In the genomic region with DNA sequence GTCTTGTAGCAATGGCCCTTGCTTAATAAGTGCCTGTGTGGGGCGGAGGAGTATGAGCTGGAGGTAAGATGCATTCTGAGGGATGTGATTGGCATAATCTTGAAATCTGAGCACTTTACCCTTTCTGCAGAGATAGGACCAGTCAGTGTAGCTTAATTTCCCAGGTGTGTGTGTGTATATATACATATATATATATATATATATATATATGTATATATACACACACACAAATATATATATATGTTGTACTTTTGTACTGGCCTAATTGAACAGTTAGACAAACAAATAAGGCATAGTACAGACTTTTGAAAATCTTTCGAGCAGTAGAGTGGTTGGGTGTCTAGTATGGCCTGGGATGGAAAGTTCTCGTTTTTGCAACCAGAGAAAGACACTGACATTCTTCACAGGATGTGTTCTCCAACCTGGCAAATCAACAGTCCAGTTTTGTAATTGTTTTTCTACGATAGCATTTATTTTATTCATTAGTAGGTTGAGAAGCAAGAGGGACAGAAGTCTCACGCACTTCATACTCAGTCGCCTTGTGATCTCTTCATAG, we compare ENCODE assay signal across 8 mouse cellular contexts. TPM values are rescaled to one million over a fixed set of nuclear protein-coding genes. Genes with fewer than 3 reads are reported as not detected.
A peak's percentile ranks its signal among the peaks of the same experiment; 100 is the strongest.
DNase-seq lines count a peak whose midpoint lies in the region; ATAC-seq lines count a peak whose summit lies in the region.

No protein-coding gene starts in this region.

- no peaks in the 10 kb centered on the region for H3K36me3 ChIP-seq in kidney, embryonic 16.5 days (ENCODE audit: insufficient read depth, low read length)
- 0 out of 2 replicates have a peak, but pooled peaks cover 7% of the 10 kb centered on the region for H3K36me3 ChIP-seq in embryonic facial prominence, embryonic 12.5 days
- H3K36me3 ChIP-seq in hindbrain, embryonic 16.5 days (ENCODE audit: control insufficient read depth, insufficient read depth, low read length) = no peaks in the 10 kb centered on the region
- H3K36me3 ChIP-seq in midbrain, embryonic 15.5 days (replicated peaks) = no peaks in the 10 kb centered on the region

- no peaks in the 10 kb centered on the region for H3K9me3 ChIP-seq in kidney, embryonic 16.5 days (ENCODE audit: low read length)
- H3K9me3 ChIP-seq in embryonic facial prominence, embryonic 12.5 days = no peaks in the 10 kb centered on the region
- H3K9me3 ChIP-seq in hindbrain, embryonic 16.5 days (ENCODE audit: control insufficient read depth, low read length) = no peaks in the 10 kb centered on the region
- H3K9me3 ChIP-seq in midbrain, embryonic 15.5 days = no peaks in the 10 kb centered on the region

- peak overlapping the region; percentile 68 for H3K9ac ChIP-seq in kidney, embryonic 16.5 days (replicated peaks; ENCODE audit: low read length)
- peak overlapping the region; percentile 68 for H3K9ac ChIP-seq in embryonic facial prominence, embryonic 12.5 days
- peak overlapping the region; percentile 80 for H3K9ac ChIP-seq in hindbrain, embryonic 16.5 days (ENCODE audit: low read depth, low read length)
- peak overlapping the region; percentile 62 for H3K9ac ChIP-seq in midbrain, embryonic 15.5 days

- ATAC-seq in kidney, embryonic 16.5 days (ENCODE audit: low FRiP score, low TSS enrichment) = peak; percentile 6; the same call in 1 of the 2 replicates
- 0 out of 2 replicates have a peak, but pooled peaks have one; percentile 12 for ATAC-seq in embryonic facial prominence, embryonic 12.5 days (ENCODE audit: insufficient number of reproducible peaks, insufficient read depth, low FRiP score, low TSS enrichment)
- peak; percentile 18; the same call in 1 of the 2 replicates for ATAC-seq in hindbrain, embryonic 16.5 days
- peak; percentile 32; the same call in 1 of the 2 replicates for ATAC-seq in midbrain, embryonic 15.5 days (replicated peaks)

- peaks cover 4% of the 10 kb centered on the region; the same call in 1 of the 2 replicates for H3K4me1 ChIP-seq in kidney, embryonic 16.5 days (ENCODE audit: insufficient read depth, low read length)
- H3K4me1 ChIP-seq in embryonic facial prominence, embryonic 12.5 days = no peaks in the 10 kb centered on the region; the same call in 1 of the 2 replicates
- peaks cover 8% of the 10 kb centered on the region for H3K4me1 ChIP-seq in hindbrain, embryonic 16.5 days (ENCODE audit: control insufficient read depth, insufficient read depth, low read depth, low read length)
- H3K4me1 ChIP-seq in midbrain, embryonic 15.5 days = peaks cover 20% of the 10 kb centered on the region

- H3K4me2 ChIP-seq in kidney, embryonic 16.5 days (replicated peaks; ENCODE audit: low read depth, low read length) = peak overlapping the region; percentile 94
- peak overlapping the region; percentile 93 for H3K4me2 ChIP-seq in embryonic facial prominence, embryonic 12.5 days (replicated peaks)
- H3K4me2 ChIP-seq in hindbrain, embryonic 16.5 days (ENCODE audit: low read length) = peak overlapping the region; percentile 80
- peak overlapping the region; percentile 73 for H3K4me2 ChIP-seq in midbrain, embryonic 15.5 days

- H3K4me3 ChIP-seq in kidney, embryonic 16.5 days (ENCODE audit: low read length) = peak overlapping the region; percentile 70
- H3K4me3 ChIP-seq in embryonic facial prominence, embryonic 12.5 days = peak overlapping the region; percentile 67
- peak overlapping the region; percentile 84 for H3K4me3 ChIP-seq in hindbrain, embryonic 16.5 days (ENCODE audit: low read length)
- H3K4me3 ChIP-seq in midbrain, embryonic 15.5 days = peak overlapping the region; percentile 69

- WGBS in kidney, embryonic 16.5 days = 55% methylated on average over 6 of the region's 6 CpGs
- 55% methylated on average over 6 of the region's 6 CpGs for WGBS in embryonic facial prominence, embryonic 12.5 days
- 51% methylated on average over 6 of the region's 6 CpGs for WGBS in hindbrain, embryonic 16.5 days
- 48% methylated on average over 6 of the region's 6 CpGs for WGBS in midbrain, embryonic 15.5 days

- DNase-seq in kidney, postnatal 25 days = no peak
- DNase-seq in ovary, postnatal 10 days (ENCODE audit: low spot score) = no peak
- DNase-seq in thymus, postnatal 25 days = no peak
- DNase-seq in gastrocnemius, adult 8-10 months (ENCODE audit: low spot score in 2 of 2) = no peak

- H3K27me3 ChIP-seq in kidney, embryonic 16.5 days (ENCODE audit: insufficient read depth, low read length) = no peaks in the 10 kb centered on the region
- no peaks in the 10 kb centered on the region for H3K27me3 ChIP-seq in embryonic facial prominence, embryonic 12.5 days
- no peaks in the 10 kb centered on the region for H3K27me3 ChIP-seq in hindbrain, embryonic 16.5 days (replicated peaks; ENCODE audit: control insufficient read depth, insufficient read depth, low read length)
- H3K27me3 ChIP-seq in midbrain, embryonic 15.5 days (replicated peaks) = no peaks in the 10 kb centered on the region

- no peak overlapping the region for H3K27ac ChIP-seq in kidney, embryonic 16.5 days (ENCODE audit: low read length)
- H3K27ac ChIP-seq in embryonic facial prominence, embryonic 12.5 days = no peak overlapping the region
- H3K27ac ChIP-seq in hindbrain, embryonic 16.5 days (ENCODE audit: low read depth, low read length) = peak overlapping the region; percentile 73
- H3K27ac ChIP-seq in midbrain, embryonic 15.5 days = peak overlapping the region; percentile 83

RNA-seq across cellular contexts. Expression of gene Cfap69, which starts 0.4 kb away (rescaled TPM):
- polyA plus RNA-seq in kidney, embryonic 16.5 days (2015; fragmentation: Nextera tagmentation; extraction: Ambion mirVana) = 2.8 and 4.2 TPM in 2 replicates
- polyA plus RNA-seq in embryonic facial prominence, embryonic 12.5 days (2016; fragmentation: Nextera tagmentation; extraction: Ambion mirVana) = 3.0 and 3.7 TPM in 2 replicates
- polyA plus RNA-seq in hindbrain, embryonic 16.5 days (2015; fragmentation: Nextera tagmentation; extraction: Ambion mirVana) = 8.3 and 10.8 TPM in 2 replicates
- polyA plus RNA-seq in midbrain, embryonic 15.5 days (2015; fragmentation: Nextera tagmentation; extraction: Ambion mirVana) = 8.2 and 9.7 TPM in 2 replicates
- under 1 TPM in 1 of 4 experiments, not detected in 3; 0.41 TPM for total RNA-seq in gastrocnemius, adult 8-10 months (2022)

RNA-seq across cellular contexts. Expression of gene Steap2, which starts 29.9 kb away (rescaled TPM):
- polyA plus RNA-seq in kidney, embryonic 16.5 days (2015; fragmentation: Nextera tagmentation; extraction: Ambion mirVana) = 25.8 and 29.1 TPM in 2 replicates
- polyA plus RNA-seq in embryonic facial prominence, embryonic 12.5 days (2016; fragmentation: Nextera tagmentation; extraction: Ambion mirVana) = 7.3 and 7.7 TPM in 2 replicates
- polyA plus RNA-seq in hindbrain, embryonic 16.5 days (2015; fragmentation: Nextera tagmentation; extraction: Ambion mirVana) = 6.2 and 6.5 TPM in 2 replicates
- 5.7 and 5.9 TPM in 2 replicates for polyA plus RNA-seq in midbrain, embryonic 15.5 days (2015; fragmentation: Nextera tagmentation; extraction: Ambion mirVana)
- total RNA-seq in gastrocnemius, adult 8-10 months (2022) = under 1 TPM; 0.27 to 0.41 (median 0.37) TPM

Comparison
In these comparisons a context has a peak if more than half of its experiments do, and no peak if none do; other contexts are left out.
1. H3K27ac ChIP-seq: peak in hindbrain, embryonic 16.5 days (single experiment) and midbrain, embryonic 15.5 days (single experiment); none in kidney, embryonic 16.5 days (single experiment) and embryonic facial prominence, embryonic 12.5 days (single experiment).
2. Peak in every context shown above with its lines, with median percentiles within 50 percentile points of each other: ATAC-seq, H3K4me2 ChIP-seq, H3K4me3 ChIP-seq and H3K9ac ChIP-seq.